Mouse (Mus musculus) CH12.LX (cell line): ENCODE measurements at regions not wholly inside any gene's neighbourhood (a gene's known extent, or its start where the extent isn't known, plus 50 kb on each side); places are given as distances from the start of the nearest gene placed in this dataset.

Experiments used
- DNase-seq: peaks from one replicate; pipeline ENCODE4 v3.0.0-alpha.2; 2013; ENCODE audit errors: extremely low read depth
- H3K27ac ChIP-seq: 2 replicates; pipeline ENCODE4 v1.5.1; 2012; ENCODE audit warnings: low read depth, mild to moderate bottlenecking, control low read depth, moderate library complexity; ENCODE audit not compliant: insufficient read depth
- H3K27me3 ChIP-seq: replicated peaks from 2 replicates; pipeline ENCODE3; 2012; ENCODE audit warnings: inconsistent platforms
- H3K36me3 ChIP-seq, 2 experiments: replicated peaks in 1 of 2; 2 replicates each; pipeline versions ENCODE3 to v1.6.1; 2012; ENCODE audit warnings: inconsistent platforms in 1 of 2, low read length in 1 of 2, mild to moderate bottlenecking in 1 of 2, mixed read lengths in 1 of 2, moderate library complexity in 1 of 2; ENCODE audit not compliant: control insufficient read depth in 1 of 2, insufficient read depth in 1 of 2
- H3K4me1 ChIP-seq, 2 experiments: 2 replicates each; pipeline ENCODE4 v1.6.1; 2012; ENCODE audit warnings: inconsistent platforms in 1 of 2, moderate library complexity in 1 of 2; ENCODE audit not compliant: insufficient read depth in 2 of 2, control insufficient read depth in 1 of 2
- H3K4me2 ChIP-seq: 2 replicates; pipeline ENCODE4 v1.6.1; 2012; ENCODE audit warnings: low read depth, mild to moderate bottlenecking, control low read depth; ENCODE audit not compliant: poor library complexity, insufficient read depth, severe bottlenecking
- H3K4me3 ChIP-seq, 3 experiments: fragments of 150-350 bp in 1 of 3; sonication (generic) in 1 of 3; replicated peaks in 1 of 3; 2 replicates each; pipeline versions ENCODE3 to v1.5.1; 2011 to 2012; ENCODE audit warnings: low read depth in 2 of 3, low read length in 2 of 3, mild to moderate bottlenecking in 2 of 3, moderate library complexity in 2 of 3, control low read depth in 1 of 3, improper control_type of control experiment in 1 of 3, inconsistent platforms in 1 of 3, mixed read lengths in 1 of 3; ENCODE audit not compliant: poor library complexity in 1 of 3
- H3K79me2 ChIP-seq: replicated peaks from 2 replicates; pipeline ENCODE4 v1.6.1; 2012; ENCODE audit warnings: mild to moderate bottlenecking, moderate library complexity; ENCODE audit not compliant: control insufficient read depth, poor library complexity, insufficient read depth, severe bottlenecking; ENCODE audit errors: extremely low read depth
- H3K9ac ChIP-seq: 2 replicates; pipeline ENCODE4 v1.6.1; 2012; ENCODE audit warnings: low read depth, mild to moderate bottlenecking, control low read depth, moderate library complexity; ENCODE audit not compliant: insufficient read depth
- H3K9me3 ChIP-seq: replicated peaks from 2 replicates; pipeline ENCODE3; 2012; ENCODE audit warnings: low read length, inconsistent platforms, mixed read lengths
- CHD2 ChIP-seq: IDR thresholded peaks from 2 replicates; pipeline ENCODE4 v1.6.1; 2011; ENCODE audit warnings: low read length, improper control_type of control experiment
- CTCF ChIP-seq, 2 experiments: IDR thresholded peaks in 1 of 2; conservative IDR thresholded peaks in 1 of 2; 2 replicates each; pipeline ENCODE4 v1.5.1; 2011 to 2012; ENCODE audit warnings: low read depth in 2 of 2, low read length in 2 of 2, improper control_type of control experiment in 1 of 2, inconsistent platforms in 1 of 2, mild to moderate bottlenecking in 1 of 2, moderate library complexity in 1 of 2
- ELF1 ChIP-seq: IDR thresholded peaks from 2 replicates; pipeline ENCODE4 v1.6.1; 2014; ENCODE audit warnings: low read depth, mild to moderate bottlenecking, inconsistent platforms, low read length, improper control_type of control experiment
- EP300 ChIP-seq: IDR thresholded peaks from 2 replicates; pipeline ENCODE4 v1.6.1; 2011; ENCODE audit warnings: low read length, improper control_type of control experiment
- GABPA ChIP-seq: IDR thresholded peaks from 2 replicates; pipeline ENCODE4 v1.6.1; 2012; ENCODE audit warnings: low read depth, low read length, improper control_type of control experiment, inconsistent platforms; ENCODE audit not compliant: insufficient replicate concordance
- HCFC1 ChIP-seq: IDR thresholded peaks from 2 replicates; pipeline ENCODE4 v1.6.1; 2012; ENCODE audit warnings: low read depth, mild to moderate bottlenecking, inconsistent platforms, low read length, improper control_type of control experiment
- IRF4 ChIP-seq: IDR thresholded peaks from 2 replicates; pipeline ENCODE4 v1.6.1; 2014; ENCODE audit warnings: low read depth, mild to moderate bottlenecking, inconsistent platforms, low read length, improper control_type of control experiment
- JUN ChIP-seq: IDR thresholded peaks from 2 replicates; pipeline ENCODE4 v1.6.1; 2011; ENCODE audit warnings: low read depth, mild to moderate bottlenecking, low read length, improper control_type of control experiment, moderate library complexity; ENCODE audit not compliant: insufficient read depth
- KAT2A ChIP-seq: IDR thresholded peaks from 2 replicates; pipeline ENCODE4 v1.6.1; 2012; ENCODE audit warnings: low read length, improper control_type of control experiment, inconsistent platforms; ENCODE audit not compliant: insufficient replicate concordance
- MAX ChIP-seq: IDR thresholded peaks from 2 replicates; pipeline ENCODE4 v1.6.1; 2011; ENCODE audit warnings: low read length, improper control_type of control experiment
- MAZ ChIP-seq: IDR thresholded peaks from 2 replicates; pipeline ENCODE4 v1.6.1; 2012; ENCODE audit warnings: low read depth, mild to moderate bottlenecking, inconsistent platforms, low read length, improper control_type of control experiment, moderate library complexity
- MEF2A ChIP-seq: IDR thresholded peaks from 2 replicates; pipeline ENCODE4 v1.6.1; 2014; ENCODE audit warnings: low read depth, mild to moderate bottlenecking, inconsistent platforms, low read length, improper control_type of control experiment, borderline replicate concordance
- MXI1 ChIP-seq: IDR thresholded peaks from 2 replicates; pipeline ENCODE4 v1.6.1; 2011; ENCODE audit warnings: mild to moderate bottlenecking, low read depth, low read length, improper control_type of control experiment
- MYC ChIP-seq: IDR thresholded peaks from 2 replicates; pipeline ENCODE4 v1.6.1; 2011; ENCODE audit warnings: low read depth, mild to moderate bottlenecking, improper control_type of control experiment, low read length
- NELFE ChIP-seq: IDR thresholded peaks from 2 replicates; pipeline ENCODE4 v1.6.1; 2011; ENCODE audit warnings: low read depth, low read length, improper control_type of control experiment
- PAX5 ChIP-seq: IDR thresholded peaks from 2 replicates; pipeline ENCODE4 v1.6.1; 2012; ENCODE audit warnings: low read length, inconsistent platforms, mixed read lengths
- POLR2A ChIP-seq: IDR thresholded peaks from 2 replicates; pipeline ENCODE4 v1.6.1; 2011; ENCODE audit warnings: low read depth, mild to moderate bottlenecking, improper control_type of control experiment, low read length
- POLR2AphosphoS2 ChIP-seq: IDR thresholded peaks from 2 replicates; pipeline ENCODE4 v1.6.1; 2011; ENCODE audit warnings: low read depth, low read length, improper control_type of control experiment
- RCOR1 ChIP-seq: conservative IDR thresholded peaks from 2 replicates; pipeline ENCODE4 v1.6.1; 2012; ENCODE audit warnings: low read depth, mild to moderate bottlenecking, inconsistent platforms, low read length, improper control_type of control experiment
- SIN3A ChIP-seq: IDR thresholded peaks from 2 replicates; pipeline ENCODE4 v1.6.1; 2012; ENCODE audit warnings: low read length, improper control_type of control experiment, inconsistent platforms
- TBP ChIP-seq: conservative IDR thresholded peaks from 2 replicates; pipeline ENCODE4 v1.6.1; 2011; ENCODE audit warnings: low read depth, low read length, improper control_type of control experiment
- TCF12 ChIP-seq: IDR thresholded peaks from 2 replicates; pipeline ENCODE4 v1.6.1; 2014; ENCODE audit warnings: low read depth, mild to moderate bottlenecking, inconsistent platforms, low read length, improper control_type of control experiment
- UBTF ChIP-seq: IDR thresholded peaks from 2 replicates; pipeline ENCODE4 v1.6.1; 2012; ENCODE audit warnings: low read depth, mild to moderate bottlenecking, inconsistent platforms, low read length, improper control_type of control experiment, moderate library complexity
- USF2 ChIP-seq: conservative IDR thresholded peaks from 2 replicates; pipeline ENCODE4 v1.6.1; 2011; ENCODE audit warnings: low read depth, low read length, improper control_type of control experiment
- ZC3H11A ChIP-seq: IDR thresholded peaks from 2 replicates; pipeline ENCODE4 v1.6.1; 2012; ENCODE audit warnings: low read depth, mild to moderate bottlenecking, inconsistent platforms, low read length, improper control_type of control experiment
- ZKSCAN1 ChIP-seq: IDR thresholded peaks from 2 replicates; pipeline ENCODE4 v1.6.1; 2012; ENCODE audit warnings: low read depth, inconsistent platforms, low read length, improper control_type of control experiment, borderline replicate concordance
- ZNF384 ChIP-seq: IDR thresholded peaks from 2 replicates; pipeline ENCODE4 v1.6.1; 2012; ENCODE audit warnings: low read depth, low read length, improper control_type of control experiment, inconsistent platforms
- dilution Hi-C: fragments of 300-500 bp; cut with MboI; formaldehyde crosslinking; loops from 2 replicates; pipeline ENCODE4 v1.14.3; 2020; ENCODE audit warnings: low sequenced_read_pairs; ENCODE audit not compliant: extremely low pct_unique_long_range_greater_than_20kb, extremely low pct_ligation_motif_present
- in situ Hi-C: fragments of 300-500 bp; cut with MboI; formaldehyde crosslinking; loops from 3 replicates; pipeline ENCODE4 v1.14.3; 2019; ENCODE audit warnings: low sequenced_read_pairs, low pct_ligation_motif_present, low pct_unique_long_range_greater_than_20kb, mixed read lengths

DNA sequence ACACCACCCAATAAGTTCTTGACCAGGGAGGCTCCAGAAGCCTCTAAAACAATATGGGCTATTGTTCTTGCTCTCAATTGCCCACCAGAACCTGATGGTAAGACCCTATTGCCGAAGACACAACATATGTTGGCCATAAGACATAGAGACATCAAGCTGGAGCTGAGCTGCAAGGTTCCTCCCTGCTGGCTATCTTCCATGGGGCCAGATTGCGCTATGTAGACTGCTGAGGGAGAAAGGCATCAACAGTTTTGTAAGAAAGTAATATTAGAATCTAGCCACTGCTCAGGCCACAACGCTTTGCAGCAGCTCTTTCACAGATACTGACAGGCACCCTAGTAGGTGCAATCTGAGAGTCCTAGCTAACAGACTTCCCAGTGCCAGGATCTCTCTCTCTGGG is 144.2 kb downstream of the Erv3 start:
- dilution Hi-C loops = no loop called here
- H3K79me2 ChIP-seq = no peaks in the 10 kb centered on the region

GRCm38 (mm10) chr2:131711886-131712285 is 147.7 kb downstream of the Erv3 start:
- Histone ChIP-seq H3K4me2 (no peak overlapping the region), H3K36me3 (no peaks in the 10 kb centered on the region), H3K27ac (no peak overlapping the region), H3K9me3 (peaks cover 3% of the 10 kb centered on the region), H3K9ac (no peak overlapping the region), H3K27me3 (peaks cover 55% of the 10 kb centered on the region), H3K4me1 (no peaks in the 10 kb centered on the region), H3K79me2 (no peaks in the 10 kb centered on the region), H3K4me3 (no peak overlapping the region)
- in situ Hi-C loops (no loop called here), dilution Hi-C loops (no loop called here)
- no peak for DNase-seq
- TF ChIP-seq ZC3H11A = no peak
- no peak for TF ChIP-seq ZNF384
- TF ChIP-seq RCOR1 = no peak
- no peak for TF ChIP-seq SIN3A
- no peak for TF ChIP-seq USF2
- no peak for TF ChIP-seq MAZ
- no peak for TF ChIP-seq IRF4
- no peak for TF ChIP-seq ZKSCAN1
- no peak for TF ChIP-seq POLR2AphosphoS2
- TF ChIP-seq MYC = no peak
- TF ChIP-seq JUN = no peak
- no peak for TF ChIP-seq GABPA
- no peak for TF ChIP-seq EP300
- no peak for TF ChIP-seq MAX

More for the DNA sequence above, 144.2 kb downstream of the Erv3 start:
- no peak overlapping the region for H3K4me2 ChIP-seq
- H3K27me3 ChIP-seq = peaks cover 69% of the 10 kb centered on the region
- H3K27ac ChIP-seq = no peak overlapping the region
- no peak for TF ChIP-seq HCFC1
- TF ChIP-seq ZKSCAN1 = no peak
- no peak for TF ChIP-seq ELF1
- no peak for TF ChIP-seq MXI1
- TF ChIP-seq NELFE = no peak
- no peak for TF ChIP-seq JUN
- TF ChIP-seq KAT2A = no peak
- TF ChIP-seq POLR2A = no peak
- TF ChIP-seq TCF12 = no peak
- no peak for TF ChIP-seq TBP
- TF ChIP-seq PAX5 = no peak
- TF ChIP-seq CHD2 = no peak
- no peak for TF ChIP-seq UBTF
- no peak for TF ChIP-seq MEF2A
- no peak for TF ChIP-seq CTCF (conservative IDR thresholded peaks at IDR 0.05 in 1 of 2, IDR thresholded peaks at IDR 0.05 in 1 of 2; ENCODE audit: low read depth in 2 of 2, low read length in 2 of 2)
- TF ChIP-seq, all 38 proteins: peak for 0
- Histone ChIP-seq H3K9ac (no peak overlapping the region), H3K36me3 (no peaks in the 10 kb centered on the region), H3K9me3 (peaks cover 4% of the 10 kb centered on the region), H3K4me3 (no peak overlapping the region), H3K4me1 (no peaks in the 10 kb centered on the region)
- in situ Hi-C loops = no loop called here
- DNase-seq = no peak
